Mouse (Mus musculus): Measurements from ENCODE around the gene Bckdha.

- TF ChIP-seq CTCF (IDR thresholded peaks at IDR 0.05; ENCODE audit: borderline replicate concordance, insufficient read depth, low read length) (no peak), POLR2A (IDR thresholded peaks at IDR 0.05; ENCODE audit: low read depth, low read length) (no peak)
Measured at GRCm38 (mm10) chr7:25704716-25705364, 46.1 kb upstream of the Bckdha start.
